Mouse (Mus musculus) brown adipose tissue, adult 24 weeks (tissue): ENCODE results near the gene Wars. TPM values are rescaled to one million over a fixed set of nuclear protein-coding genes. Genes with fewer than 3 reads are reported as not detected.

ENCODE experiments used
- H3K27ac ChIP-seq: fragments of 200-500 bp; replicated peaks from 2 replicates; pipeline ENCODE4 v1.5.1; 2012; ENCODE audit warnings: low read depth, mild to moderate bottlenecking, low read length
- H3K4me1 ChIP-seq: fragments of 200-500 bp; 2 replicates; pipeline ENCODE4 v1.6.1; 2012; ENCODE audit warnings: low read length, mixed read lengths; ENCODE audit not compliant: control insufficient read depth, insufficient read depth, insufficient read length
- H3K4me3 ChIP-seq: fragments of 200-500 bp; 2 replicates; pipeline ENCODE4 v1.5.1; 2012; ENCODE audit warnings: low read depth, mild to moderate bottlenecking, low read length, moderate library complexity; ENCODE audit not compliant: insufficient read depth
- polyA plus RNA-seq: library from polyadenylated mRNA; stranded (reverse); fragments of >200 nt; gene quantifications from 2 replicates; pipeline ENCODE4 v1.2.4, GENCODE M21; 2012; ENCODE audit not compliant: missing spikeins, insufficient read depth, insufficient read length

Gene Wars
- polyA plus RNA-seq = 26.0 and 32.0 TPM in 2 replicates

DNA sequence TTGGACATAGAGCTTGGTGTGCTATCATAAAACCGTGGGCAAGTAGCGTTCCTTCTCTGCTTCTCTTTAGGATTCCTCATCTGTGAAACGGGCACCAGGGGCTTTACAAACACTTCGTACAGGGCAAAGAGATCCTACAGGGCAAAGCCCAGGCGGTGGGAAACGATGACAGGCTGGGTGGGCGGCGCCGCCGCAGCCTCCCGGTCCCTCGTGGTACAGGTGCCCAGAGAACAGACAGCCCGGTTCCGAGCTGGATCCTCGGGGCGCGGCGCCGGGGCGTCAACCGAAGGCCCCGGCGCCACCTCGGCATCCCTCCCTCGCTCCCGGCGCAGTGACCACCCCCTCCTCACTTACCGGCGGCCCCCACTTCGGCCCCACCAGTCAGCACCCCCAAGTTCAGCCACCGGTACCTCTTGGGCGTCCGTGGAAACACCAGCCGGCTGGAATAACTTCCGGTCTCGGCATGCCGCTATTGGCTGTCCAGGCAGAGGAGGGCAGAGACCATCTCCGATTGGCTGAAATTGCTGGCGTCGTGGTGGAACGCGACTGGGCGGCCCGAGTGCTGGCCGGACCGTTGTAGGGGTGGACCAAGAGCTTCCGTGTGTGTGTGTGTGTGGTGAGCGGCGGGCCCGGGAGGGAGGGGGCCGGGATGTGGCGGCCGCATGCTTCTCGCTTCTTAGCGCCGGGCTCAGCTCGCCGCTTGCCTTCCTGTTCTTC lies at the start of gene Wars:
Gene Wars, minus strand, starts transcription at position 460 of the 717 bp plus-strand sequence.
- Histone ChIP-seq H3K4me3 (peak within 1 kb of the TSS; percentile 76), H3K4me1 (peaks cover 4% of the 10 kb centered on the region; the same call in 1 of the 2 replicates), H3K27ac (peak within 1 kb of the TSS; percentile 80)

DNA sequence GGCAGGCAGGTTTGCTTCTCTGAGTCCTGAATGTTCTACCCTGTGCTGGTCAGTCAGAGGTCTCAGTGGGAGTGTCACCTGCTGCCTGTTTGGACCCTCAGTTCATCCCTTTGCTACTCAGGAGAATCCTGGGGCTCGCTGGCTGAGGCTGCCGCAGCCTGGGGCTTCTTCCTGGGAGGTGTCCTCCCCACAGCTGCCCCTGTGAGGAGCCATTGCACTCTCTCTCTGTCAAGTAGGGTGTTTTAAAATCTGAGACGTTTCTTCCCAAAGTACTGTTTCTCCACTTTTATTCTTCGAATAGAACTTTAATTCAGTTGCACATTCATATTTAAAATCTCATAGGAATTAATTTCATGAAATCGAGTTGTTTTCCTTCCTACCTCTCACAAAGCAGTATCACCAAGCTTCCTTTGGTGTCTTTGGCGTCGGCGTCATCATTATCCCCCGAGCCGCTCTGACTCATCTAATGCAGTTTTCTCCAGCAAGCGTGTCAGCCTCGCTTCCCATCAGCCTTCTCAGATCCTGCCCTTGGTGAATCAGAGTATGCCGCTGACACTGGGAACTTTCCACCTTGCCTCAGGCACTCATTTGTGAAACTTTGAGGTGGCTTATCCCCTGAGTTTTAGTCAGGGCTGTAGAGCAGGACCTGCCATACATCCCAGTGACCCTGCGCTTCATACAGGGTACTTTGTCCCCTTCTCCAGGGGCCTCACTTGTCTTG lies 48.4 kb upstream of the Wars start:
- no peak overlapping the region for H3K27ac ChIP-seq
- 0 out of 2 replicates have a peak, but pooled peaks cover 2% of the 10 kb centered on the region for H3K4me1 ChIP-seq
- H3K4me3 ChIP-seq = no peak overlapping the region

DNA sequence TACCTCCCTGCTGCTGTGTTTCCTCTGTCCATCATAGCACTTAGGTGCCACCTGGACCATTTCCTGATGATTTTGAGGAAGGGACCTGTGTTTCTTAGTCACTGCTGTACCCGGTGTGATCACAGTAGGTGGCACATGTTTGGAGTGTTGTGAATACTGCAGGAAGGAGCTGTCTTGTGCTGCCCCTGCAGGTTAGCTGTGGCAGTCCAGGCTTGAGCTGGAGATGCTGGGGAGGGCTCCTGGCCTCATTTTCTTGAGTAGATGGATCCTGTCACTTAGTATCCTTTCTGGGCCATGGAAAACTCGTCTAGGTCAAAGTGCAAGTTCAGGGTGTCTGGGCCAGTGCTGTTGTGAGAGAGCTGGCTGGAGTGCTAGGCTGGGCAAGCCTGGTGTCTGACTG lies 47.3 kb upstream of the Wars start:
- no peak overlapping the region for H3K27ac ChIP-seq
- 0 out of 2 replicates have a peak, but pooled peaks cover 3% of the 10 kb centered on the region for H3K4me1 ChIP-seq
- H3K4me3 ChIP-seq = no peak overlapping the region

DNA sequence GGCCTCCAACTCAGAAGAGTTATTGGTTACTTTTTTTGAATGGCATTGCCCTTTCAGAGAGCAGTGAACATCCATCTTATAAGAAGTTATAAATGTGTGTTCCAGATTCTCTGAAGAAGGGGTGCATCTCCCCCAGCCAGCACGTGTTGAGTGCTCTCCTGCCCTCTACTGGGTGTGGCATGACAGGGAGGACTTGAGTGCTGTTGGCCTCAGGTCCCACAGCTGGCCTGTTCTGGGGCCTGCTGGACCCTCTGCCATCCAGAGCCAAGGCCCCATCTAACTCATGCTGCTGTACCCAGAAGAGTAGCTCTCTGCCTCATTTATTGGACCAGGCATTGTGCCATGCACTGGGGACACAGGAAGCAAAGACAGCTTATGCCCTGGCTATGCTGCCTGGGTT lies 46.3 kb upstream of the Wars start:
- H3K4me1 ChIP-seq = 0 out of 2 replicates have a peak, but pooled peaks cover 3% of the 10 kb centered on the region

DNA sequence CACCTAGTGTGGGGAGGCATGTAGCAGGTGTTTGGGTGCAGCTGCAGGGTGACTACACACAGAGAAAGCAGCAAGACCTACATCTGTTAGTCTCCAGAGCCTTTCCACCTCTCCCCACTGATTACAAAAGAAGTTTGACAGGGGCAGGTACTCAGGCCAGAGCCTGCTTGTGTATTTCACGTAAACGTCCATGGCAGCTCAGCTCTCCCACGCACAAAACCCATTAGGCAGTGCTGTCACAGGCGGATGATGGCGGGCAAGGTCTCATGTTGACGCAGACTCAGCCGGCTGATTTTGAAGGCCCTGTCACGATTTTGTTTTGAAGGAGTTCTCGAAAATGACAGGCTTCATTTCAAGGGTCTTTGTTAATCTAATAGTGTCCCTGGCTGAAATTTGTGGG lies 45.3 kb upstream of the Wars start:
- H3K4me1 ChIP-seq = 0 out of 2 replicates have a peak, but pooled peaks cover 3% of the 10 kb centered on the region
- H3K27ac ChIP-seq = no peak overlapping the region
- H3K4me3 ChIP-seq = no peak overlapping the region

More for the DNA sequence above, 46.3 kb upstream of the Wars start:
- Histone ChIP-seq H3K4me3 (no peak overlapping the region), H3K27ac (no peak overlapping the region)

DNA sequence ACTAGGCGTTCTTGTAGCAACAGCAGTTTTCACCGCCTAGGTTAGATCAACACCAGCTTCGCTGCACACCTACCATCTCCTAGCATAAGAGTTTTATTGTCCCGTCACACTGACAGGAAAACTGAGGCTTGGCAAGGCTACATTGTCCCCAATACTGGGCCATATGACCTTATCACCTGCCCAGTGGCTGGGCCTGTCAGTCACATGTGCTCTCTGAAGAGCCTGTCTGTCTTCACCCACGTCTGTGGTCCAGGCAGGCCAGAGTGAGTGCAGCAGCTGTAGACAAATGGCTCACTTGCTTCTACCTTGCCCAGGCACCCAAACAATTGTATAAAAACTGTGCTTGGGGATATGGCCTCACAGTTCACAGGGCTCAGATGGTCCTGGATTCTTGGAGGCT lies 44.9 kb upstream of the Wars start:
- Histone ChIP-seq H3K4me3 (no peak overlapping the region), H3K27ac (no peak overlapping the region), H3K4me1 (0 out of 2 replicates have a peak, but pooled peaks cover 3% of the 10 kb centered on the region)

DNA sequence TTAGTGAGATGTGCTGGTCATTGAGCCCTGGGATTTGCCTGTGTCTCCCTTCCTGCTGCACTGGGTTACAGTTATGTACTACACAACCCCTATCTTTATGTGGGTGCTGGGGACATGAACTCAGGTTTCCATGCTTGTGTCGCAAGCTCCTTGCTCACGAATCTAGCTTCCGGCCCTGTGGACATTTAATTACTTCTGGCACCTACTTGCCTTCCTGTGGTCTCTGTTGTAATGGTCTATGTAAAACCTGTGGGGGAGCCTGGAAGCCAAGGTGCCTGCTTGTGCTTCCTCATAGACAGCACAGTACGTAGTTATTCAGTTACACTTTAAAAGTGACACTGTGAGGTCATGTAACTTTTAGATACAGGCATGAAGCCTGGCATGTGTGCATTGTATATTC lies 43.5 kb upstream of the Wars start:
- Histone ChIP-seq H3K27ac (no peak overlapping the region), H3K4me3 (no peak overlapping the region), H3K4me1 (0 out of 2 replicates have a peak, but pooled peaks cover 3% of the 10 kb centered on the region)

DNA sequence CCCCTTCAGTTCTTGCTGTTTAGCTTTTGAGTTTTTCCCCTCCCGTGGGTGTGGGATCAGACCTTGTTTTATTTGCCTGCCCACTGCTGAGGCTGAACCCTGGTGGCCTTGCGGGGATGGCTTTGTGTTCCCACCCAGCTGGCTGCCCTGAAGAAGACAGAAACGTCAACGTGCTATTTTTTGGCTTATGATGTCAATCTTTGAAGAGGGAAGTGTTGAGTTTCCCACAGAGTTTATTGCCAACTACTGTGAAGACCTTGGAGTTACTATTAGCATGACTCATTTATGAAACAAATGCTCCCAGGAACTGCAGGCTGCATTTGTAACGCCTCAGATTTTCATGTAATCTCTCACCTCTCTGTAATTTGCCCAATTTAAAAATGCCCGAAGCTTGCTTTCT lies 42.9 kb upstream of the Wars start:
- Histone ChIP-seq H3K4me3 (no peak overlapping the region), H3K27ac (no peak overlapping the region), H3K4me1 (0 out of 2 replicates have a peak, but pooled peaks cover 3% of the 10 kb centered on the region)

DNA sequence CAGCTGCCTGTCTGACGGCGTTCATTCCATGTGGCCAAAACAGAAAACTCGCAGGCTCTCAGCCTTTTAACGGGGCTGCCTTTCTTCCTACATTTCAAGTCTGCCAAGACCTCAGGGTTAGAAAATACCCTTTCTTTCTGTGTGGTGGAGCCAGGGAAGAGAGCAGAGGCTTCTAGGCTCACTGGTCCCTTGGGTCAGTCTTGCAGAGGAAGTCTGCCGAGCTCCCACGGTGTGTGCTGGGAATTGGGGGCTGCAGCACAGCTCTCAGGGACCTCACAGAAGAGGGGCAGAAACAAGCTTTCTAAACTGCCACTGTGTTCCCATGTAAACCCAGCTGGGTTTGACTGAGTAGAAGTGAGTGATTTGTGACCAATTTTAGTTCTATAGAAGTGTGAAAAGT lies 40.3 kb upstream of the Wars start:
- peak overlapping the region; percentile 70 for H3K27ac ChIP-seq
- H3K4me1 ChIP-seq = peaks cover 5% of the 10 kb centered on the region; the same call in 1 of the 2 replicates
- 0 out of 2 replicates have a peak overlapping the region, but pooled peaks have one; percentile 5 for H3K4me3 ChIP-seq

DNA sequence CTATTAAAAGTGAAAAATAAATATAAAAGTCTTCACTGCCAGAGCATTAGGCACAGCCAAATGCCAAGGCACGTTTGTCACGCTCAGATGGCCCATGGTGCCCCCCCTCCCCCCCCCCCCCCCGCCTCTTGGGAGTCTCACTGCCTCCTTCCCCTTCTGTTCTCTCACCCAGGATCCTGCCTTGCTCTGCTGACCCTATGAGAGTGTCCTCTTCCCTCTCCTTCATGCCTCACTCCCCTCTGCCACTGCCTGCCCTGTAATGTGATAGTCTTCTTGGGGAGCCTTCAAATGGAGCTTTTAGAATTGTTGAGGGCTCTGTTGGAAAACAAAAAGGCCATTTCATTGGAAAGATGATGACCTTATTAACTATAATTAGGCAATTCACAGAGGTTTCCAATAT lies 38.1 kb upstream of the Wars start:
- Histone ChIP-seq H3K27ac (no peak overlapping the region), H3K4me3 (no peak overlapping the region), H3K4me1 (peaks cover 3% of the 10 kb centered on the region; the same call in 1 of the 2 replicates)

DNA sequence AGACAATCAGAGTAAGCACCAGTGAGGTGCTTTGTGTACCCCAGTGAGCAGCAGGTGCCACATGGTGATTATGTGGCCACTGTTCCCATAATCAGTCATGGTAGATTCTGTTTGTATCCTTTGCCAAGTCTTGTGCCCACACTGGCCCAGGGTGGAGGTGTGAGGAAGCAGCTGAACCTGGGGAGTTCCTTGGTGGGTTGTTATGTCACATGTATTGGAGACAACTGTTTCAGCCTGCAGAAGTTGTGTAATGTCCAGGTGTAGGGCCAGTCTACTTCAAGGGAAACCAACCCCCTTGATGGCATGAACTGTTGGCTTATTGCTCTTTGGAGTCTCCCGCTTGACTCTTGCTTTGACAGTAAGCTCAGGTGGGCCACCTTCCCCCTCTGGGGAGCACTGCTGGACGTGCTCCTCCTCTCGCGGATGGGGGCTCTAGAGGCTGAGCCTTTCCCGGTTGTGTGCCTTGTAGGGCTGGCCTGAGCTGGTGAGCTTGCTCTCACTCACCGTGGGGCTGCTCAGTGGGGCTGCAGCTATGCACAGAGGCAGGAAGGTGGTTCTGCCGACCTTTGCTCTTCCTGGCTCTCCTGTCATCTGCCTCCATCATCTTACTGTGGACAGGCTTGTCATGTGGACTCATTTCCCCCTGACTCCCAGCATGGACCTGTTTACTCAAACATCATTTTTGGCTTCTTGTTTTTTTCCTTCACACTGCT lies 37.5 kb upstream of the Wars start:
- Histone ChIP-seq H3K4me3 (no peak overlapping the region), H3K27ac (no peak overlapping the region), H3K4me1 (peaks cover 3% of the 10 kb centered on the region; the same call in 1 of the 2 replicates)

DNA sequence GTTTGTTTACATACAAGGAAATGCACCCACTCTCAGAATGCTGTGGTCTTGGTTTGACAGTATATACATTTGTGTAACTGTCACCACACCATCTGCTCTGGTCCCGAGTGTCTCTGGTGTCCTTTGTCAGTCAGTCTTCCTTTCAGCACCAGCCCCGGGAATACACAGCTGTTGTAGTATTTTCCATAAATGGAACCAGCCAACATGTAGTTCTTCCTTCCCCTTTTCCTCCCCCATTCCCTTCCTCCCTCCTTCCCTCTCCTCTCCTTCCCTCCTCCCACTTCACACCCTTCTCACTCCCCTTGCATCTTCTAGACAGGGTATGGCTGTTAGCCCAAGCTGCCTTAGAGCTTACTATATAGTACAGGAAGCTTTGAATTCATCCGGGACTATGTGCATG lies 35.5 kb upstream of the Wars start:
- no peak overlapping the region for H3K4me3 ChIP-seq
- no peak overlapping the region for H3K27ac ChIP-seq
- H3K4me1 ChIP-seq = peaks cover 3% of the 10 kb centered on the region; the same call in 1 of the 2 replicates

DNA sequence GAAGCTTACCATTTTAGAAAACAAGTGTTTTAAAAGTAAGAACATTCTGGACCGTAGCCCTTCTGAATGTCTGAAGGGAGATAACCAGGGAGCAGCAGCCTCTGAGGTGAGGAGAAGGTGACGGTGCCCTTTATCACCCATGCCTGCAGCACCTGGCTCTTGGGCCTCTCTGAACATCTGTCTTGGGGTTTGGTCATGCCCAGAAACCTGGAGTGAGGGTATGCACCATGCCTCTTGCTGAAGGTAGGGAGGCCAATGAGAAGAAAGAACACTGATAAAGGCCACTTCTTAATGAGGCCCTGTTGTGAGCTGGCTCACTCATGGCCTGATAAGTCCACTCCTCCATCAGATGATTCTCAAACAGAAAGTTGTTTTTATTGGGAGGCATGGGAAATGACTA lies 34.3 kb upstream of the Wars start:
- Histone ChIP-seq H3K27ac (no peak overlapping the region), H3K4me1 (peaks cover 3% of the 10 kb centered on the region; the same call in 1 of the 2 replicates), H3K4me3 (no peak overlapping the region)

DNA sequence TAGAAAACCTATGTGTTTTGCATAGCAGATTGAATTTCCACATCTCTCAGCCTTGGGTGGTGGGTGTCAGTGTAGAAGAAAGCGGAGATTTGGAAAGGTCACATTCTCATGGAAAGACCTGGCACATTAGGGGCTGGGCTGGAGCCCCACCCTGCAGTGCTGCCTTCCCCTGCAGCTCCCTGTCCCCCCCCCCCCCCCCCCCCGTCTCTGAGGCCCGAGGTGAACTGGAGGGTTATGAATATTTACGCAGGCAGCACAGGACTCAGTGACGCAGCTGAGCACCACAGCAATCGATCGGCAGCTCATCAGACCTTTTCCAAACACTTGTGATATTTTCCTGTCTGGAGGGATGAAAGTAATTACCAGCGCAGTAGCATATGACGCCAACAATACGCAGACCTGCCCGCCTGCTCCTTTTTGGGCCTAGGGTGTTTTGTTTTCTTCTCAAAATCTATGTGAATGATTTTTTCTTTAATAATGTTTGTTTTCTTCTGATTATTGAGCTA lies 32.7 kb upstream of the Wars start:
- no peak overlapping the region for H3K4me3 ChIP-seq

DNA sequence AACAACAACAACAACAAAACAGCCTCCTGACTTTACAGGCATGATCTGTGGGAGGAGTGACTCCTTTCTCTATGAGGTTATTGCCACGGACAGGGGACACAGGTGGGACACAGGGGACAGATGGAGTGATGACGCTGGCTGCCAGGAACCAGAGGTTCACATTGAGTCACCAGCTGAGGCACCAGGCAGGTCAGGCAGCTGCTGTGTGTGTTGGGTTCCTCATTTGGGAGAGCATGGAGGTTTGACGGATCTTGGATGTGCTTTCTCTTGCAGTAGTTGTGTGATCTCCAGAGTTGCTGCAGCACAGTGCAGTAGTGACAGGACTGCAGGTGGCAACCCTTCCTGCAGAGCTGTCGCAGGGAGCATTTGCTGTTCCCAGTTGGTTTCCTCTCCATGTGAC lies 24.8 kb upstream of the Wars start:
- H3K27ac ChIP-seq = no peak overlapping the region
- H3K4me1 ChIP-seq = peaks cover 7% of the 10 kb centered on the region; the same call in 1 of the 2 replicates
- no peak overlapping the region for H3K4me3 ChIP-seq

More for the DNA sequence above, 32.7 kb upstream of the Wars start:
- H3K4me1 ChIP-seq = peaks cover 2% of the 10 kb centered on the region; the same call in 1 of the 2 replicates
- H3K27ac ChIP-seq = no peak overlapping the region
